Mouse (Mus musculus): ENCODE results near the gene 4930469K13Rik.

The 4930469K13Rik gene

GRCm38 (mm10) chr11:34078581-34078980 lies 19.8 kb downstream of the 4930469K13Rik start:
- no peak for DNase-seq (ENCODE audit: low spot score)

- no peak for DNase-seq (ENCODE audit: low spot score)
These were observed 20.5 kb downstream of the 4930469K13Rik start for GRCm38 (mm10) chr11:34077870-34078269.

- peak; percentile 47 for DNase-seq (ENCODE audit: low spot score)
These were observed 24.6 kb downstream of the 4930469K13Rik start for GRCm38 (mm10) chr11:34073776-34074175.

- DNase-seq (ENCODE audit: low spot score): no peak
These were observed 26.0 kb downstream of the 4930469K13Rik start for GRCm38 (mm10) chr11:34072309-34072708.

- DNase-seq (ENCODE audit: low spot score): no peak
These were observed 27.8 kb downstream of the 4930469K13Rik start for GRCm38 (mm10) chr11:34070596-34070995.

GRCm38 (mm10) chr11:34063702-34064485 lies 34.5 kb downstream of the 4930469K13Rik start:
- no peak for DNase-seq (ENCODE audit: low spot score)

- DNase-seq (ENCODE audit: low spot score): no peak
These were observed 35.1 kb downstream of the 4930469K13Rik start for GRCm38 (mm10) chr11:34063257-34063656.

GRCm38 (mm10) chr11:34061740-34062139 lies 36.6 kb downstream of the 4930469K13Rik start:
- DNase-seq (ENCODE audit: low spot score): no peak

- no peak for DNase-seq (ENCODE audit: low spot score)
These were observed 39.4 kb downstream of the 4930469K13Rik start for GRCm38 (mm10) chr11:34058960-34059359.

- no peak for DNase-seq (ENCODE audit: low spot score)
These were observed 40.0 kb downstream of the 4930469K13Rik start for GRCm38 (mm10) chr11:34058332-34058731.

GRCm38 (mm10) chr11:34056715-34057114 lies 41.6 kb downstream of the 4930469K13Rik start:
- DNase-seq (ENCODE audit: low spot score): no peak

GRCm38 (mm10) chr11:34054031-34054727 lies 44.2 kb downstream of the 4930469K13Rik start:
- DNase-seq (ENCODE audit: low spot score): no peak

- no peak for DNase-seq (ENCODE audit: low spot score)
These were observed 45.1 kb downstream of the 4930469K13Rik start for GRCm38 (mm10) chr11:34053031-34053818.

GRCm38 (mm10) chr11:34050643-34051042 lies 47.7 kb downstream of the 4930469K13Rik start:
- DNase-seq (ENCODE audit: low spot score): no peak

GRCm38 (mm10) chr11:34050063-34050462 lies 48.3 kb downstream of the 4930469K13Rik start:
- no peak for DNase-seq (ENCODE audit: low spot score)

- DNase-seq (ENCODE audit: low spot score): no peak
These were observed 49.3 kb downstream of the 4930469K13Rik start for GRCm38 (mm10) chr11:34049125-34049379.

GRCm38 (mm10) chr11:34048375-34049124 lies 49.8 kb downstream of the 4930469K13Rik start:
- DNase-seq (ENCODE audit: low spot score): no peak

GRCm38 (mm10) chr11:34047542-34047937 lies 50.8 kb downstream of the 4930469K13Rik start:
- DNase-seq (ENCODE audit: low spot score): no peak

- DNase-seq (ENCODE audit: low spot score): no peak
These were observed 51.4 kb downstream of the 4930469K13Rik start, which contains the start of gene Lcp2 for GRCm38 (mm10) chr11:34046767-34047541. Lcp2 (plus strand) TSS chr11:34046920.

GRCm38 (mm10) chr11:34042808-34043207 lies 55.5 kb downstream of the 4930469K13Rik start:
- no peak for DNase-seq (ENCODE audit: low spot score)

- DNase-seq (ENCODE audit: low spot score): no peak
These were observed 58.3 kb downstream of the 4930469K13Rik start for GRCm38 (mm10) chr11:34040061-34040460.
